ENCODE assay signal across 16 mouse cellular contexts in genomic region chr6:135304576-135305260, GRCm38 (mm10). TPM values are rescaled to one million over a fixed set of nuclear protein-coding genes. Genes with fewer than 3 reads are reported as not detected.
DNase-seq lines count a peak whose midpoint lies in the region; ATAC-seq and TF ChIP-seq lines count a peak whose summit lies in the region.
"Had no signal": no experiment of that assay in that cellular context is flagged by ENCODE, and none has a peak within 500 bp of the region (broad histone marks: within the 10 kb centered on the region; RNA-seq: fewer than 3 reads in every experiment).

No protein-coding gene starts in this region.

- intact Hi-C loops in heart, postnatal 25 days (cut with DNase I): no loop called here

- no peak overlapping the region for H3K9ac ChIP-seq in midbrain, embryonic 11.5 days (ENCODE audit: low read length)
- no peak overlapping the region for H3K9ac ChIP-seq in midbrain, postnatal 0 days (replicated peaks; ENCODE audit: low read length, poor library complexity, severe bottlenecking)
- no peak overlapping the region for H3K9ac ChIP-seq in kidney, embryonic 16.5 days (replicated peaks; ENCODE audit: low read length)
- H3K9ac ChIP-seq: forebrain, embryonic 12.5 days; hindbrain, embryonic 13.5 days; midbrain, embryonic 12.5 days had no signal

- H3K27ac ChIP-seq in heart, embryonic 10.5 days: peak overlapping the region; percentile 57
- H3K27ac ChIP-seq in midbrain, embryonic 11.5 days (ENCODE audit: low read depth, low read length): no peak overlapping the region
- no peak overlapping the region for H3K27ac ChIP-seq in midbrain, postnatal 0 days (ENCODE audit: low read depth, low read length)
- peak overlapping the region; percentile 84 for H3K27ac ChIP-seq in kidney, embryonic 16.5 days (ENCODE audit: low read length)
- H3K27ac ChIP-seq: forebrain, embryonic 12.5 days; hindbrain, embryonic 13.5 days; midbrain, embryonic 12.5 days had no signal

- TF ChIP-seq CTCF in midbrain, postnatal 0 days (IDR thresholded peaks at IDR 0.05): no peak

- no peak for ATAC-seq in midbrain, embryonic 11.5 days (ENCODE audit: low FRiP score)
- ATAC-seq in midbrain, postnatal 0 days (ENCODE audit: low FRiP score): no peak
- peak; percentile 85 for ATAC-seq in kidney, embryonic 16.5 days (ENCODE audit: low FRiP score, low TSS enrichment)

- no peaks in the 10 kb centered on the region for H3K36me3 ChIP-seq in heart, embryonic 10.5 days
- no peaks in the 10 kb centered on the region for H3K36me3 ChIP-seq in midbrain, embryonic 11.5 days (ENCODE audit: control insufficient read depth, insufficient read depth, low read length)
- H3K36me3 ChIP-seq in midbrain, postnatal 0 days (ENCODE audit: insufficient read depth, low read length): no peaks in the 10 kb centered on the region
- H3K36me3 ChIP-seq in kidney, embryonic 16.5 days (ENCODE audit: insufficient read depth, low read length): no peaks in the 10 kb centered on the region
- H3K36me3 ChIP-seq: forebrain, embryonic 12.5 days; hindbrain, embryonic 13.5 days; midbrain, embryonic 12.5 days had no signal

- no peak overlapping the region for H3K4me2 ChIP-seq in midbrain, embryonic 11.5 days
- H3K4me2 ChIP-seq in midbrain, postnatal 0 days (ENCODE audit: low read depth, low read length, poor library complexity, severe bottlenecking): no peak overlapping the region
- H3K4me2 ChIP-seq in kidney, embryonic 16.5 days (replicated peaks; ENCODE audit: low read depth, low read length): no peak overlapping the region
- H3K4me2 ChIP-seq: forebrain, embryonic 12.5 days; hindbrain, embryonic 13.5 days; midbrain, embryonic 12.5 days had no signal

- H3K27me3 ChIP-seq in heart, embryonic 10.5 days (ENCODE audit: insufficient read depth, poor library complexity, severe bottlenecking): no peaks in the 10 kb centered on the region
- no peaks in the 10 kb centered on the region for H3K27me3 ChIP-seq in midbrain, embryonic 11.5 days (ENCODE audit: control insufficient read depth, insufficient read depth, low read length)
- no peaks in the 10 kb centered on the region for H3K27me3 ChIP-seq in midbrain, postnatal 0 days (ENCODE audit: insufficient read depth, low read length)
- no peaks in the 10 kb centered on the region for H3K27me3 ChIP-seq in kidney, embryonic 16.5 days (ENCODE audit: insufficient read depth, low read length)
- H3K27me3 ChIP-seq: forebrain, embryonic 12.5 days; hindbrain, embryonic 13.5 days; midbrain, embryonic 12.5 days had no signal

- H3K4me1 ChIP-seq in heart, embryonic 10.5 days: peaks cover 28% of the 10 kb centered on the region
- H3K4me1 ChIP-seq in midbrain, embryonic 11.5 days (ENCODE audit: control insufficient read depth, insufficient read depth, low read length): no peaks in the 10 kb centered on the region
- no peaks in the 10 kb centered on the region for H3K4me1 ChIP-seq in midbrain, postnatal 0 days (ENCODE audit: insufficient read depth, low read length)
- H3K4me1 ChIP-seq in kidney, embryonic 16.5 days (ENCODE audit: insufficient read depth, low read length): peaks cover 13% of the 10 kb centered on the region
- H3K4me1 ChIP-seq: forebrain, embryonic 12.5 days; hindbrain, embryonic 13.5 days; midbrain, embryonic 12.5 days had no signal

- no peaks in the 10 kb centered on the region for H3K9me3 ChIP-seq in heart, embryonic 10.5 days
- no peaks in the 10 kb centered on the region for H3K9me3 ChIP-seq in midbrain, embryonic 11.5 days (ENCODE audit: control insufficient read depth, low read length)
- H3K9me3 ChIP-seq in midbrain, postnatal 0 days (ENCODE audit: low read length): no peaks in the 10 kb centered on the region
- H3K9me3 ChIP-seq in kidney, embryonic 16.5 days (ENCODE audit: low read length): peaks cover 8% of the 10 kb centered on the region; the same call in 1 of the 2 replicates
- H3K9me3 ChIP-seq: forebrain, embryonic 12.5 days; midbrain, embryonic 12.5 days had no signal

- no peak for DNase-seq in heart, embryonic 10.5 days (ENCODE audit: low spot score)
- no peak for DNase-seq in heart, postnatal 25 days (ENCODE audit: low spot score)
- DNase-seq in midbrain, embryonic 11.5 days (ENCODE audit: low spot score, missing footprints): peak; percentile 85
- DNase-seq in midbrain, postnatal 0 days (ENCODE audit: low spot score): no peak
- no peak for DNase-seq in adrenal gland, adult 18-20 months (ENCODE audit: low spot score in 2 of 2)
- DNase-seq in right cerebral cortex, postnatal 25 days: no peak
- DNase-seq in cerebellum, postnatal 25 days: no peak
- DNase-seq: adrenal gland, postnatal 10 days; cerebellum, adult 8-10 months; right cerebral cortex, postnatal 4 days; thymus, postnatal 36 days had no signal

- 38% methylated on average over 7 of the region's 7 CpGs for WGBS in heart, embryonic 10.5 days
- 66% methylated on average over 7 of the region's 7 CpGs for WGBS in midbrain, embryonic 11.5 days
- WGBS in midbrain, postnatal 0 days: 67% methylated on average over 7 of the region's 7 CpGs
- 39% methylated on average over 7 of the region's 7 CpGs for WGBS in kidney, embryonic 16.5 days

- no peak overlapping the region for H3K4me3 ChIP-seq in heart, embryonic 10.5 days
- H3K4me3 ChIP-seq in midbrain, embryonic 11.5 days (ENCODE audit: low read depth, low read length): no peak overlapping the region
- no peak overlapping the region for H3K4me3 ChIP-seq in midbrain, postnatal 0 days (ENCODE audit: low read depth, low read length)
- H3K4me3 ChIP-seq in kidney, embryonic 16.5 days (ENCODE audit: low read length): no peak overlapping the region
- H3K4me3 ChIP-seq: forebrain, embryonic 12.5 days; hindbrain, embryonic 13.5 days; midbrain, embryonic 12.5 days had no signal

RNA-seq across cellular contexts. Expression of gene Pbp2, which starts 5.5 kb away (rescaled TPM):
- polyA plus RNA-seq in heart, embryonic 10.5 days (2016; fragmentation: Nextera tagmentation; extraction: Ambion mirVana): 0.16 TPM in 1 of 2 replicates, not detected in the other
- not detected for total RNA-seq in heart, postnatal 25 days (2021)
- polyA plus RNA-seq in midbrain, embryonic 11.5 days (2014; fragmentation: Nextera tagmentation; extraction: Ambion mirVana): not detected in 2 replicates
- not detected in 2 replicates for total RNA-seq in midbrain, postnatal 0 days (2014; rRNA removed)
- not detected in 2 replicates for polyA plus RNA-seq in midbrain, postnatal 0 days (2015; fragmentation: Nextera tagmentation; extraction: Ambion mirVana)
- 0.29 TPM in 1 of 2 replicates, not detected in the other for polyA plus RNA-seq in kidney, embryonic 16.5 days (2015; fragmentation: Nextera tagmentation; extraction: Ambion mirVana)
- not detected for total RNA-seq in adrenal gland, adult 18-20 months (2021)
- total RNA-seq: adrenal gland, postnatal 10 days; liver, adult 2 months had no signal
- polyA plus RNA-seq: forebrain, embryonic 12.5 days; liver, adult 2 months; midbrain, embryonic 12.5 days had no signal

RNA-seq across cellular contexts. Expression of gene Gsg1, which starts 50.6 kb away (rescaled TPM):
- 0.47 and 3.9 TPM in 2 replicates for polyA plus RNA-seq in heart, embryonic 10.5 days (2016; fragmentation: Nextera tagmentation; extraction: Ambion mirVana)
- total RNA-seq in heart, postnatal 25 days (2021): under 1 TPM; 0.34 to 0.47 TPM
- 0.16 and 0.48 TPM in 2 replicates for polyA plus RNA-seq in midbrain, embryonic 11.5 days (2014; fragmentation: Nextera tagmentation; extraction: Ambion mirVana)
- total RNA-seq in midbrain, postnatal 0 days (2014; rRNA removed): 0.99 and 2.6 TPM in 2 replicates
- polyA plus RNA-seq in midbrain, postnatal 0 days (2015; fragmentation: Nextera tagmentation; extraction: Ambion mirVana): 0.17 and 0.37 TPM in 2 replicates
- polyA plus RNA-seq in kidney, embryonic 16.5 days (2015; fragmentation: Nextera tagmentation; extraction: Ambion mirVana): 0.55 and 0.86 TPM in 2 replicates
- not detected for total RNA-seq in adrenal gland, adult 18-20 months (2021)
- total RNA-seq: adrenal gland, postnatal 10 days; liver, adult 2 months had no signal

RNA-seq across cellular contexts. Expression of gene Emp1, which starts 57.6 kb away (rescaled TPM):
- 5.1 and 10.5 TPM in 2 replicates for polyA plus RNA-seq in heart, embryonic 10.5 days (2016; fragmentation: Nextera tagmentation; extraction: Ambion mirVana)
- total RNA-seq in heart, postnatal 25 days (2021): 10 to 100 TPM; 56.1 to 70.8 TPM
- polyA plus RNA-seq in midbrain, embryonic 11.5 days (2014; fragmentation: Nextera tagmentation; extraction: Ambion mirVana): 5.9 and 6.4 TPM in 2 replicates
- 26.9 and 42.1 TPM in 2 replicates for total RNA-seq in midbrain, postnatal 0 days (2014; rRNA removed)
- polyA plus RNA-seq in midbrain, postnatal 0 days (2015; fragmentation: Nextera tagmentation; extraction: Ambion mirVana): 5.6 and 5.7 TPM in 2 replicates
- 56.3 and 67.2 TPM in 2 replicates for polyA plus RNA-seq in kidney, embryonic 16.5 days (2015; fragmentation: Nextera tagmentation; extraction: Ambion mirVana)
- 10 to 100 TPM; 21.7 to 53.4 TPM for total RNA-seq in adrenal gland, adult 18-20 months (2021)

Comparison
In these comparisons a context has a peak if more than half of its experiments do, and no peak if none do; other contexts are left out.
1. H3K27ac ChIP-seq: peak in heart, embryonic 10.5 days (single experiment) and kidney, embryonic 16.5 days (single experiment); none in midbrain, embryonic 11.5 days (single experiment) and midbrain, postnatal 0 days (single experiment).